Mouse (Mus musculus) splenic B cell, adult 2 months (primary cell): ENCODE results near the gene Dbx1.
A peak's percentile ranks its signal among the peaks of the same experiment; 100 is the strongest.

ENCODE experiments used
- DNase-seq: peaks from one replicate; pipeline ENCODE4 v3.0.0-alpha.2; 2011; ENCODE audit warnings: low read depth, low spot score
- H3K27me3 ChIP-seq: 2 replicates; pipeline ENCODE4 v1.6.1; 2012; ENCODE audit warnings: mild to moderate bottlenecking, low read length, moderate library complexity, mixed read lengths; ENCODE audit not compliant: control insufficient read depth, poor library complexity, insufficient read depth, severe bottlenecking
- H3K36me3 ChIP-seq: 2 replicates; pipeline ENCODE4 v1.6.1; 2012; ENCODE audit warnings: mild to moderate bottlenecking, low read length, moderate library complexity, mixed read lengths; ENCODE audit not compliant: control insufficient read depth, poor library complexity, insufficient read depth, severe bottlenecking

Dbx1 gene

DNA sequence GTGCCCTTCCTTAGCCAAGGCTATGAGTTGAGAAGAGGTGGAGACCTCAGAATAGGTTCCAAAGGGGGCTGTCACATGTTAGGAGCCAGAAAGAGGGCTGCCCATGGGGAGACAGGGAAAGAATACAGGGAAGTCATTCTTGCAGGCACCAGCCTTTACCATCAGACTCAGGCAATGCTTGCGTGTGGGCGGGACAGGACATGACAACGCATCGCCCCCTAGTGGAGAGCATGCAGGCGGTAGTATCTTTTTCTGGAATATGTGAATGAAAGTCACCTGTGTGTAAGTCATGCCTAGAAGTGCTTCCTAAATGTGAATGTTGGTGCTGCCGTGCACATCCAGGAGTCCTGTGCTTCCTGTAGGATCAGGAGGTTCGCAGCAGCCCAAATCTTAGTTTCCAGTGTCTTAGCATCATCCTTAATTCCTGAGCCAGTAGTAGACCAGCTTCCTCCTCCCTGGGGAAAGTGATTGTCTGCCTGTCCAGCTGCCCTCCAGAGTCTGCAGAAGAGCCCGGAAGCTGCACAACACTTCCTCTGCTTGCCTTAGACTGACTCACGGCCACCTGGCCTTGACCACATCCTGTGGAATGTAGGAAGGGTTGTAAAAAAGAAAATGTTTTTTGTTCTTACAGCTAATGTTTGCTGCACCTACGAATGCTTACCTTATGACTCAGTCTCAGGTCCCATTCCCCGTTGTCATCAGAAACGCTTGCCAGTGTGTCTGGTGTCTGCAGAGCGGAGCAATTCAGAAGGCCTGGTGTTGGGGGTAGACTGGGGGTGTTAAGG is 35.3 kb downstream of the Dbx1 start:
- H3K36me3 ChIP-seq, result no peaks in the 10 kb centered on the region
- no peaks in the 10 kb centered on the region for H3K27me3 ChIP-seq
- DNase-seq, result peak; percentile 80

DNA sequence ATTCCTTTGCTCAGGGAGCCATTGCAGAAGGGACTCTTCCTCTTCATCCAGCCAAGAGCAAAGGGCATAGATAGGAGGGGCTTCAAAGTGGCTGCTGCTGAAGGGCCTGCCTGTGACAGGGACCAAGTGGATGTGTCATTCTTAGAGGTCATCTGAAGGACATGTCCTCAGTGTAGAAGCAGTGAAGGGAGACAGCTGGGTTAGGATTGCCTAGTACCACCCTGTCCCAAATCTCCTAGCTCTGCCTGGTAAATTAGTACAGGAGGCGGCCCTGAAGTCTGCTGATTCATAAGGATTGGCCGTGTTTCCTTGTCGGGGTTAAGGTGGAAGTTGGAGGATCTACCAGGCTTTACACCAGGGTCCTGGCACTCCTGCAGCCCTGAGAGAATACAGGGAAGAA is 36.7 kb downstream of the Dbx1 start:
- Histone ChIP-seq H3K27me3 (no peaks in the 10 kb centered on the region), H3K36me3 (no peaks in the 10 kb centered on the region)
- no peak for DNase-seq

DNA sequence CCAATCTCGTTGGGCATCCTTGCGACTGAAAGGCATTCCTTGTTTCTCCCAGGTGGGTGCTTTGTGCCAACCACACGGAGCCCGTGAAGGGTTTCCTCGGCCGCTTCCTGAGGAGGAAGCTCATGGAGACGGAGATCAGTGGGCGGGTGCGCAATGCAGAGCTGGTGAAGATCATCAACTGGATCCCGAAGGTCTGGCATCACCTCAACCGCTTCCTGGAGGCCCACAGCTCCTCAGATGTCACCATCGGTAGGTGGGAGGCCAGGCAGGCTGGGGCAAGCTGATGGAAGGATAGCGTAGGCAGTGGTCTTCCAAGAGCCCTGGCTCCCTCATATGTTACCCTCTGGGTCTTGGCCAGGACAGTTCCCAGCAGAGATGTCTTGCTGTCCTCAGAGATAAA is 38.4 kb downstream of the Dbx1 start:
- DNase-seq, result no peak
- no peaks in the 10 kb centered on the region for H3K27me3 ChIP-seq
- no peaks in the 10 kb centered on the region for H3K36me3 ChIP-seq

DNA sequence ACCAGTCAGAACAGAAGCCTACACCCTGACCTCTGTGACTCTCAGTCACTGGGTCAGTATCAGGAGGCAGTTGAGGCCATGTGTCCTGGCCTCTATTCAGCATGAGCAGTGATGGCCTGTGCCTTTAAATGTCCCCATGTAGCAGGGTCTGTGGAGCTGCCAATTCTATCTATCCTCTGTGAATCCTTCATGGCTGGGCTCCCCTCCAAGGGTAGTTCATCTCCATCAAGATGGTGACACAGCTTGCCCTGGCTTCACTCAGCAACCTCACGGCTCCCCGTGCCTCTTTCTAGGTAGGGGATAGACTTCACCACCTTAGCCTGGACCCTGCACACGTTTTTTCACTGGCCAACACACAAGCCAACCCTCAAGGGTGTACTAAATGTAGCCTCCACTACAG is 38.9 kb downstream of the Dbx1 start:
- H3K27me3 ChIP-seq, result no peaks in the 10 kb centered on the region
- no peak for DNase-seq
- no peaks in the 10 kb centered on the region for H3K36me3 ChIP-seq

DNA sequence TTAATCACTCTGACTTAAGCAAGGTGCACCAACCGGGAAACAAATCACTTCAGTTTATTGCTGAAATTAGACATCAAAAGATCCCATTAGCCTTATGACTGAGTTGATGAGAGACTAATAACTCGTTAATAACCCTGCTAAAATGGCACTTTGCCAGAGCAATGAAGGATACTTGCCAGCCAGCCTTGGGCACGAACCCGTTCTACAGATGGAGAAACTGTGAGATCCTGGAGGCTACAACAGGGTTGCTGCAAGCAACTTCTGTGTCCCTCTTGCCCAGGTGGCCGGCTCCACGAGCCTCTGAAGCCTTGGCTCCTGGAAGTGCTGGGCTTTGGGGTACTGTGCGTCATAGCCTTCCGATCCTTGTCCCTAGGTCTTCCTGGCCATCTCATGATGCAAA is 47.0 kb downstream of the Dbx1 start:
- H3K27me3 ChIP-seq, result no peaks in the 10 kb centered on the region
- DNase-seq, result no peak
- no peaks in the 10 kb centered on the region for H3K36me3 ChIP-seq

DNA sequence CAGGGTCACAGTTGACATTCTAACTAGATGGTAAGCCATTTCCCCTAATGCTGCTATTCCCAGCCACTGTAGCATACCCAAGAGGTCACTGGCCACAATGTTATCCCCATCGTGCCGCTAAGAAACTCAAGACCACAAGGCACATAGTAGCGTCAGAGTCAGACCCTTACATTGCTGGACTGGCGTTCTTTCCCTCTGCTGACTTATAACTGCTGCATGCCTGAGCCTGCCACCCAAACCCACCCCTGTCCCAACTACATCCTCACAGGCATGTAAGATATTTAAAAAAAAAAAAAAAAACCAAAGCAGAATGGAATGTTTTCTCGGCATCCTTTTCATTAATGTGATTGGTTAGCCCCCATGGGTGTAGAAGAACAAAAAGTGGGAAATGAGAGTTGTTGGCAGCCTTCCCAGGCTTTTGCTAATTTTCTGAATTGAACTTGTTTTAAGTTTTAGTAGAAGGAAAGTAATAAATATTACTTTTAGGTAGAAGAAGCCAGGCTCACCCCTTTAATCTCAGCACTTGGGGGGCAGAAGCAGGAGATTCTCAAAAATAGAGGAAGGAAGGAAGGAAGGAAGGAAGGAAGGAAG is 50.0 kb downstream of the Dbx1 start:
- Histone ChIP-seq H3K27me3 (no peaks in the 10 kb centered on the region), H3K36me3 (no peaks in the 10 kb centered on the region)
- no peak for DNase-seq

DNA sequence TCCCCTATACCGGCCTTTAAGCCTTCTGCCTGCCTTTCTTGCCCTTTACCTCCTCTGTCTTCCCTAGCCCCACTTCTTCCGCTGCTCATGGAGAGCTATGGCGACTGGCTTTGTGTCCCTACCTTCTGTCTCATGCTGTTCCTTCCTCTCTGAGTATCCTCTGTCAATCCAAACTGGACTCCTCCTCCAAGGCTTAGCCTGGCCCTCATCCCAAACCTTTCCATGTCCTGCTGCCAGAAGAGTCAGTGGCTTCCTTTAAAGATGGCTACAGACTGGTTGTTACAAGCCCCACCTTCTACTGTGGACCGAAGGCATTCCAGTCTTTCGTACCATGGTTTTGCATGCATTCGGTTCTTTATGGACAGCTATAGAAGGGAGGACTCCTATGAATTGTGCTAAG is 53.5 kb downstream of the Dbx1 start:
- Histone ChIP-seq H3K27me3 (no peaks in the 10 kb centered on the region), H3K36me3 (no peaks in the 10 kb centered on the region)
- DNase-seq, result no peak

DNA sequence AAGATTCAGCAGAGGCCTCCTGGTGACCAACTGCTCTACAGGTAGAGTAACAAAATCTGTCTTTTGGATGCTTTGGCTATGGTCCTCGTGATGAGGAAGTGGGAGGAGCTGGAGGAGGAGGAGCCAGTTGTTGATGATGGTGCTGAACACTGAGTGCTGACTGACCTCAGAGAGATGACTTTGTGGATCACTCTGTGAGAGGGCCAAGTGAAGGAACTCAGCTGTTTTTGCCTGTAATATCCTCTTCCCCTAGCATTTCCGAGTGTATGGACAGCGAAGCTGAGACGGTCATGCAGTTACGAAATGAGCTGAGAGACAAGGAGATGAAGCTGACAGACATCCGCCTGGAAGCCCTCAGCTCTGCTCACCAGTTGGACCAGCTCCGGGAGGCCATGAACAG is 54.1 kb downstream of the Dbx1 start:
- no peaks in the 10 kb centered on the region for H3K27me3 ChIP-seq
- no peak for DNase-seq
- H3K36me3 ChIP-seq, result no peaks in the 10 kb centered on the region

DNA sequence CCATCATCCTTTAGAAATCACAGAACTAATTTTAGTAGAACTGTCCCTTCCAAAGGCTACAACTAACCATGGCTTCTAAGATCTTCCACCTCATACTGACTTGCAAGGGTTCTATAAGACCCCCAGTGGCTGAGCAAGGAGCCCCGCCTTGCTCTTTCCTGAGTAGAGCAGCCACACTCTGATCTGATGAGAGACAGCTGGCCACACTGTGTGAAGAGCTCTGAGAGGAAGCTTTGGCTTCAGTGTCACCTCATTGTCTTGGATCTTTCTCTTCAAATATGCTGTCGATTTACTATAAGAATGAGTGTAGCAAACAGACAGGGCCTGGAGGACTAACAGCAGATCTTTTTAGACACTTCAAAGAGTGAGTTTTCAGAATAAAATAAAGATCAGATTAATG is 54.7 kb downstream of the Dbx1 start:
- no peaks in the 10 kb centered on the region for H3K27me3 ChIP-seq
- H3K36me3 ChIP-seq, result no peaks in the 10 kb centered on the region
- no peak for DNase-seq
